Mouse (Mus musculus): ENCODE data around the gene Ak8.

Ak8 gene

GRCm38 (mm10) chr2:28860678-28861423 is 160.9 kb downstream of the Ak8 start:
- intact Hi-C loops (cut with DNase I): loop anchor here (5.0 kb wide), 1 partner anchor 104 kb away; no protein-coding TSS in a partner anchor

Small RNA genes within 50 kb of the gene (microRNA-seq; reads per million reads assigned to microRNA genes)
- gene Mir3088: 1.2 to 2.5 reads per million in 2 experiments

All from adrenal gland (tissue).